Mouse (Mus musculus) liver, embryonic 14.5 days (tissue): ENCODE data around the gene Gm10518. TPM values are rescaled to one million over a fixed set of nuclear protein-coding genes. Genes with fewer than 3 reads are reported as not detected.

Experiments
- ATAC-seq: fragments of 200-750 bp; cut with Nextera tagmentation; 2 replicates; pipeline ENCODE4 v1.8.0; 2017; ENCODE audit warnings: moderate number of reproducible peaks, mild to moderate bottlenecking, moderate library complexity; ENCODE audit not compliant: insufficient read depth
- DNase-seq, 3 experiments: peaks; one replicate each; pipeline ENCODE4 v3.0.0-alpha.2; 2012 to 2013; ENCODE audit warnings: low read depth in 3 of 3, low spot score in 3 of 3
- H3K27ac ChIP-seq: fragments of 300-500 bp; sonication (generic); 2 replicates; pipeline ENCODE4 v1.5.1; 2014; ENCODE audit warnings: moderate library complexity, mild to moderate bottlenecking, control low read depth, inconsistent platforms
- H3K27me3 ChIP-seq: fragments of 300-500 bp; sonication (generic); 2 replicates; pipeline ENCODE4 v1.6.1; 2014; ENCODE audit warnings: mild to moderate bottlenecking, low read length, moderate library complexity; ENCODE audit not compliant: control insufficient read depth, insufficient read depth
- H3K36me3 ChIP-seq: fragments of 300-500 bp; sonication (generic); replicated peaks from 2 replicates; pipeline ENCODE4 v1.6.1; 2014; ENCODE audit warnings: low read depth; ENCODE audit not compliant: control insufficient read depth, insufficient read depth
- H3K4me1 ChIP-seq, 2 experiments: fragments of 200-500 bp in 1 of 2; fragments of 300-500 bp in 1 of 2; sonication (generic) in 1 of 2; replicated peaks; 2 replicates each; pipeline ENCODE4 v1.6.1; 2012 to 2014; ENCODE audit warnings: antibody characterized with exemption in 1 of 2, inconsistent platforms in 1 of 2, low read length in 1 of 2; ENCODE audit not compliant: control insufficient read depth in 2 of 2, insufficient read depth in 2 of 2
- H3K4me2 ChIP-seq: fragments of 300-500 bp; sonication (generic); 2 replicates; pipeline ENCODE4 v1.6.1; 2014; ENCODE audit warnings: low read depth, mild to moderate bottlenecking, control low read depth, moderate library complexity
- H3K4me3 ChIP-seq, 2 experiments: fragments of 200-500 bp in 1 of 2; fragments of 300-500 bp in 1 of 2; sonication (generic) in 1 of 2; 2 replicates each; pipeline ENCODE4 v1.5.1; 2012 to 2014; ENCODE audit warnings: low read depth in 2 of 2, low read length in 2 of 2, mild to moderate bottlenecking in 2 of 2, control low read depth in 1 of 2, inconsistent platforms in 1 of 2, moderate library complexity in 1 of 2; ENCODE audit not compliant: insufficient read depth in 1 of 2
- H3K9ac ChIP-seq: fragments of 300-500 bp; sonication (generic); replicated peaks from 2 replicates; pipeline ENCODE4 v1.6.1; 2014; ENCODE audit warnings: mild to moderate bottlenecking, control low read depth, moderate library complexity
- H3K9me3 ChIP-seq: fragments of 300-500 bp; sonication (generic); 2 replicates; pipeline ENCODE4 v1.6.1; 2016; ENCODE audit warnings: low read length, mixed read lengths; ENCODE audit not compliant: control insufficient read depth
- CTCF ChIP-seq: IDR thresholded peaks from 2 replicates; pipeline ENCODE4 v1.5.1; 2016; ENCODE audit warnings: antibody characterized with exemption, low read depth, control low read depth
- EP300 ChIP-seq: IDR thresholded peaks from 2 replicates; pipeline ENCODE4 v1.6.1; 2016; ENCODE audit warnings: antibody characterized with exemption, low read depth
- WGBS: fragments of 180-500 bp; shearing (Covaris S2); extraction: QIAGEN DNeasy Blood & Tissue Kit; methylation state at CpG from one replicate; pipeline ENCODE4 v1.1.7; 2014; ENCODE audit not compliant: insufficient replicate concordance; 5-methylcytosine and 5-hydroxymethylcytosine counted together
- polyA plus RNA-seq, 2 experiments: library from polyadenylated mRNA; depleted of rRNA in 1 of 2; stranded (reverse) in 1 of 2; unstranded in 1 of 2; fragments of >200 nt; fragmentation: Nextera tagmentation in 1 of 2; extraction: Ambion mirVana in 1 of 2; gene quantifications; 2 replicates each; pipeline versions ENCODE4 v1.2.1 to v1.2.3; 2012 to 2014

Gm10518 gene
- polyA plus RNA-seq, 2 experiments, result 0.37 TPM; not detected in 1

DNA sequence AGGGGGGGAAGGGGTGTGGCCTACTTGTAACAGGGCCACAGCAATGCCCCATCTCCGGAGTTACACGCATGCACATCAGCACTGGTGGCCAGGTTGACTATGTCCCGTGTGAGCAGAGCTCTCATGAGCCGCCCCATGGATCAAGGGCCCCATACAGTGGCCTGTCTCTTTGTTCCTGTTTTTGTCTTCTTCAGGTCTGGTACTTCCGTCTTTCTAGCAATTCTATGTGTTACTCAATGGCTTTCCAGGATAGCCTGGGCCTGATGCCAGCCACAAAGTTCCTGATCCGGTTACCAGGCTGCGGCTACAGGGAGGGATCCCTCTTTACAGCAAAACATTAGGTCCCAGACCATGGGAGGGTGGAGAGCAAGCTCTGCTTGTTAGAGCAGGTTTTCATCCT is 39.4 kb downstream of the Gm10518 start:
- Histone ChIP-seq H3K9ac (no peak overlapping the region), H3K27ac (no peak overlapping the region), H3K9me3 (no peaks in the 10 kb centered on the region), H3K36me3 (no peaks in the 10 kb centered on the region), H3K4me1 (peaks cover 0 to 2% of the 10 kb centered on the region in 2 experiments; a peak in 1 of 4 replicates), H3K27me3 (no peaks in the 10 kb centered on the region), H3K4me2 (no peak overlapping the region), H3K4me3 (no peak overlapping the region)
- no peak for ATAC-seq
- 58% methylated on average over 7 of the region's 7 CpGs for WGBS
- no peak for DNase-seq
- no peak for TF ChIP-seq CTCF
- TF ChIP-seq EP300, result no peak

GRCm38 (mm10) chr1:179843981-179844380 is 40.8 kb downstream of the Gm10518 start:
- H3K27me3 ChIP-seq, result no peaks in the 10 kb centered on the region
- H3K4me1 ChIP-seq, result peaks cover 0 to 6% of the 10 kb centered on the region in 2 experiments; a peak in 2 of 4 replicates
- H3K4me3 ChIP-seq, result no peak overlapping the region
- DNase-seq (no peak), ATAC-seq (no peak)
- no peak overlapping the region for H3K27ac ChIP-seq
- 49% methylated on average over 3 of the region's 3 CpGs for WGBS
- no peak overlapping the region for H3K4me2 ChIP-seq
- no peaks in the 10 kb centered on the region for H3K9me3 ChIP-seq
- no peaks in the 10 kb centered on the region for H3K36me3 ChIP-seq
- H3K9ac ChIP-seq, result no peak overlapping the region
- TF ChIP-seq EP300 (no peak), CTCF (no peak)

DNA sequence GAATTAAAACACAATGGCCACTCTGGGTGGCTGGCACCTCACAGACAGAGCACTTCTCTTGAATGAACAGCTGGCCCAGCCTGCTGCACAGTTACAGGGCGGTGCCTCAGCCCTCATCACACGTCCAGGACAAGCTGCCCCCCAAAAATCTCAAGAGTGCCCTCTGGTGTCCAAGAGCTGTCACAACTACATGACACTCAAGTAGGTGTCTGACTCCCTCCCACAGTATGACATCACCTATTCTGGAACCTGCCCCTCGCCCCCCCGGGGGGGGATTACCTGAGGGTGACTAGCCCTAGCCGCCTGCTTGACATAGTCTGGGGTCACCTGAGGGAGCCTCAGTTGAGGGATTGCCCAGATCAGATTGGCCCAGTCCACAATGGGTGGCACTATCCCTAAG is 41.7 kb downstream of the Gm10518 start:
- ATAC-seq (peak; percentile 82), DNase-seq (peak; percentile 70 to 76 (median 73))
- H3K36me3 ChIP-seq, result no peaks in the 10 kb centered on the region
- H3K9ac ChIP-seq, result no peak overlapping the region
- H3K4me1 ChIP-seq, result peaks cover 0 to 6% of the 10 kb centered on the region in 2 experiments; a peak in 2 of 4 replicates
- H3K4me3 ChIP-seq, result no peak overlapping the region
- no peak overlapping the region for H3K27ac ChIP-seq
- no peaks in the 10 kb centered on the region for H3K27me3 ChIP-seq
- WGBS, result 11% methylated on average over 5 of the region's 5 CpGs
- no peak overlapping the region for H3K4me2 ChIP-seq
- no peaks in the 10 kb centered on the region for H3K9me3 ChIP-seq
- no peak for TF ChIP-seq EP300
- peak; percentile 93 for TF ChIP-seq CTCF

DNA sequence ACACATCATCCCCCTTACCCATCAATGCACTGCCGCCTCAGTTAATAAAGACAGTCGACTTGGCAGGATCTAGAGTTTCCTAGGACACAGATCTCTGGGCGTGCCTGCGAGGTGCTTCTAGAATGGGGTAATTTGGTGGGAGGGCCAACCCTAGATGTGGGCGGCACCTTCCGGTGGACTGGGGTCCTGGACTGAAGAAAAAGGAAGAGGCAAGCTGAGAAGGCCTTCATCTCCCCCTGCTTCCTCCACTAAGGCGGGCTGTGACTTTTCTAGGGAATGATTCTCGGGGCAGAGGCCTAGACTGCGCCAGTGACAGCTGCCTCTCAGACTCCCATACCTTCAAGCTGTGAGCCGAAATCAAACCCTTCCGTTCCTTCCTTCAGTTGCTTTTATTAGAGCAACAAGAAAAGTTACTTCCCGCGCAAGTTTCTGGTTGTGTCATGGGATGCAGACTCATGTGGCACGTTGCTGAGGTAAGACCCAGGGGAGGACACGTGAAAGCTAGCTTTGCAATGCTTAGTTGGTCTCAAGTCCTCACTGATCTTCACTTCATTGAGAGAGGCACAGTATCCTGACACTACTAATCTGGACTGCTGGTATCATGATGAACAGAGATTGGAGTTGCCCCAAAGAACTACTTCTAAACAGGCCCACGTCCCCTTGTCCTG is 42.8 kb downstream of the Gm10518 start:
- TF ChIP-seq CTCF (no peak), EP300 (no peak)
- Histone ChIP-seq H3K4me2 (no peak overlapping the region), H3K9ac (no peak overlapping the region), H3K27ac (no peak overlapping the region), H3K36me3 (no peaks in the 10 kb centered on the region), H3K4me3 (no peak overlapping the region), H3K9me3 (no peaks in the 10 kb centered on the region), H3K4me1 (peaks cover 0 to 6% of the 10 kb centered on the region in 2 experiments; a peak in 2 of 4 replicates), H3K27me3 (no peaks in the 10 kb centered on the region)
- 68% methylated on average over 16 of the region's 16 CpGs for WGBS
- DNase-seq (no peak), ATAC-seq (no peak)

- no peak for DNase-seq
- no peak overlapping the region for H3K9ac ChIP-seq
- H3K36me3 ChIP-seq, result no peaks in the 10 kb centered on the region
- TF ChIP-seq EP300 (no peak), CTCF (no peak)
- H3K27ac ChIP-seq, result no peak overlapping the region
- peak overlapping the region; percentile 70 for H3K4me2 ChIP-seq
- no peaks in the 10 kb centered on the region for H3K9me3 ChIP-seq
- ATAC-seq, result no peak
- H3K27me3 ChIP-seq, result no peaks in the 10 kb centered on the region
- no peak overlapping the region for H3K4me3 ChIP-seq
- peaks cover 0 to 6% of the 10 kb centered on the region in 2 experiments; a peak in 2 of 4 replicates for H3K4me1 ChIP-seq
- 30% methylated on average over 7 of the region's 7 CpGs for WGBS
Measured at GRCm38 (mm10) chr1:179847173-179847572, 44.0 kb downstream of the Gm10518 start.
